Mouse (Mus musculus) thymus, adult 2 months (tissue): Measurements from ENCODE around the gene Sh3rf1.

Experiments used
- CTCF ChIP-seq: fragments of 200-500 bp; IDR thresholded peaks from 2 replicates; pipeline ENCODE4 v1.5.1; 2012; ENCODE audit warnings: mild to moderate bottlenecking, control low read depth, low read length, moderate library complexity, borderline replicate concordance; ENCODE audit not compliant: control insufficient read depth, poor library complexity, insufficient read depth; ENCODE audit errors: extremely low read depth
- POLR2A ChIP-seq: fragments of 200-500 bp; IDR thresholded peaks from 2 replicates; pipeline ENCODE4 v1.6.1; 2012; ENCODE audit warnings: mild to moderate bottlenecking, low read length, control low read depth, moderate library complexity; ENCODE audit not compliant: control insufficient read depth, poor library complexity, insufficient read depth; ENCODE audit errors: extremely low read depth

GRCm38 (mm10) chr8:61223729-61224379 lies at the start of gene Sh3rf1:
- TF ChIP-seq POLR2A (peak; percentile 55; the same call in 1 of the 2 replicates), CTCF (peak; percentile 73)
